Mouse (Mus musculus): ENCODE results near the gene Bloc1s5.

GRCm38 (mm10) chr13:38597076-38597475, 37.8 kb downstream of the Bloc1s5 start:
- no peak for TF ChIP-seq POLR2A (IDR thresholded peaks at IDR 0.05; ENCODE audit: extremely low read depth, insufficient read depth, low read length)
- TF ChIP-seq CTCF (IDR thresholded peaks at IDR 0.05; ENCODE audit: low read depth, low read length), result no peak
